Mouse (Mus musculus) liver, embryonic 12.5 days (tissue): ENCODE results near the gene Atp6v1g2. TPM values are rescaled to one million over a fixed set of nuclear protein-coding genes. Genes with fewer than 3 reads are reported as not detected.

Experiments used
- ATAC-seq: fragments of 200-750 bp; cut with Nextera tagmentation; 2 replicates; pipeline ENCODE4 v1.8.0; 2017; ENCODE audit warnings: moderate number of reproducible peaks, mild to moderate bottlenecking, moderate library complexity
- H3K27ac ChIP-seq: fragments of 300-500 bp; sonication (generic); 2 replicates; pipeline ENCODE4 v1.5.1; 2016; ENCODE audit warnings: mild to moderate bottlenecking
- H3K27me3 ChIP-seq: fragments of 300-500 bp; sonication (generic); replicated peaks from 2 replicates; pipeline ENCODE4 v1.6.1; 2016; ENCODE audit warnings: mild to moderate bottlenecking, moderate library complexity
- H3K36me3 ChIP-seq: fragments of 300-500 bp; sonication (generic); 2 replicates; pipeline ENCODE4 v1.6.1; 2016; ENCODE audit warnings: mild to moderate bottlenecking, moderate library complexity
- H3K4me1 ChIP-seq: fragments of 300-500 bp; sonication (generic); 2 replicates; pipeline ENCODE4 v1.6.1; 2016
- H3K4me2 ChIP-seq: fragments of 300-500 bp; sonication (generic); 2 replicates; pipeline ENCODE4 v1.6.1; 2016; ENCODE audit warnings: mild to moderate bottlenecking, moderate library complexity
- H3K4me3 ChIP-seq: fragments of 300-500 bp; sonication (generic); 2 replicates; pipeline ENCODE4 v1.5.1; 2016; ENCODE audit warnings: mild to moderate bottlenecking, moderate library complexity
- H3K9ac ChIP-seq: fragments of 300-500 bp; sonication (generic); 2 replicates; pipeline ENCODE4 v1.6.1; 2016; ENCODE audit warnings: mild to moderate bottlenecking, moderate library complexity
- H3K9me3 ChIP-seq: fragments of 300-500 bp; sonication (generic); replicated peaks from 2 replicates; pipeline ENCODE4 v1.6.1; 2016; ENCODE audit warnings: mild to moderate bottlenecking, moderate library complexity
- WGBS: fragments of 180-500 bp; shearing (Covaris S2); methylation state at CpG from one replicate; pipeline ENCODE4 v1.1.7; 2016; ENCODE audit not compliant: insufficient replicate concordance; 5-methylcytosine and 5-hydroxymethylcytosine counted together
- polyA plus RNA-seq: library from polyadenylated mRNA; unstranded; fragments of >200 nt; fragmentation: Nextera tagmentation; extraction: Ambion mirVana; gene quantifications from 2 replicates; pipeline ENCODE4 v1.2.1, GENCODE M21; 2016

Atp6v1g2 gene
- 1.3 and 1.8 TPM in 2 replicates for polyA plus RNA-seq

- peak within 1 kb of the TSS; percentile 90 for H3K27ac ChIP-seq
- peaks cover 56% of the 10 kb centered on the region for H3K4me1 ChIP-seq
- H3K9ac ChIP-seq, result peak within 1 kb of the TSS; percentile 90
- peak within 1 kb of the TSS; percentile 77 for H3K4me3 ChIP-seq
- no peaks in the 10 kb centered on the region for H3K9me3 ChIP-seq
- H3K4me2 ChIP-seq, result peak within 1 kb of the TSS; percentile 96
- H3K36me3 ChIP-seq, result peaks cover 45% of the 10 kb centered on the region
- no peaks in the 10 kb centered on the region for H3K27me3 ChIP-seq
- 71% methylated on average over 18 of the region's 18 CpGs for WGBS
- no peak for ATAC-seq
Measured at GRCm38 (mm10) chr17:35233114-35233980, at the start of gene Atp6v1g2. Atp6v1g2 (plus strand) TSS chr17:35233660.

GRCm38 (mm10) chr17:35185639-35186611 lies 47.5 kb upstream of the Atp6v1g2 start:
- peak overlapping the region; percentile 85 for H3K4me2 ChIP-seq
- peak overlapping the region; percentile 63 for H3K4me3 ChIP-seq
- H3K27me3 ChIP-seq, result no peaks in the 10 kb centered on the region
- peak overlapping the region; percentile 70 for H3K27ac ChIP-seq
- peak overlapping the region; percentile 55 for H3K9ac ChIP-seq
- ATAC-seq, result peak; percentile 54
- under 1% methylated on average over 18 of the region's 18 CpGs for WGBS
- no peaks in the 10 kb centered on the region for H3K36me3 ChIP-seq
- H3K4me1 ChIP-seq, result peaks cover 33% of the 10 kb centered on the region
- no peaks in the 10 kb centered on the region for H3K9me3 ChIP-seq

- Histone ChIP-seq H3K27me3 (no peaks in the 10 kb centered on the region), H3K4me1 (peaks cover 33% of the 10 kb centered on the region), H3K27ac (peak overlapping the region; percentile 70), H3K4me2 (peak overlapping the region; percentile 85), H3K4me3 (peak overlapping the region; percentile 63), H3K9me3 (no peaks in the 10 kb centered on the region), H3K9ac (no peak overlapping the region; the same call in 1 of the 2 replicates), H3K36me3 (no peaks in the 10 kb centered on the region)
- ATAC-seq, result no peak
- 0% methylated on average over 4 of the region's 4 CpGs for WGBS
Measured at GRCm38 (mm10) chr17:35186681-35187080, 46.8 kb upstream of the Atp6v1g2 start.

GRCm38 (mm10) chr17:35187345-35187744 lies 46.1 kb upstream of the Atp6v1g2 start:
- Histone ChIP-seq H3K4me2 (peak overlapping the region; percentile 85; the same call in 1 of the 2 replicates), H3K27me3 (no peaks in the 10 kb centered on the region), H3K36me3 (no peaks in the 10 kb centered on the region), H3K9me3 (no peaks in the 10 kb centered on the region), H3K4me3 (no peak overlapping the region; the same call in 1 of the 2 replicates), H3K27ac (peak overlapping the region; percentile 72; the same call in 1 of the 2 replicates), H3K4me1 (peaks cover 33% of the 10 kb centered on the region), H3K9ac (0 out of 2 replicates have a peak overlapping the region, but pooled peaks have one; percentile 15)
- ATAC-seq, result no peak
- WGBS, result 56% methylated on average over 4 of the region's 4 CpGs

GRCm38 (mm10) chr17:35187959-35188610 lies 45.4 kb upstream of the Atp6v1g2 start, which contains the start of gene Lst1:
Lst1 (minus strand) TSS chr17:35188439.
- Histone ChIP-seq H3K36me3 (no peaks in the 10 kb centered on the region), H3K27ac (peak within 1 kb of the TSS; percentile 72), H3K9me3 (no peaks in the 10 kb centered on the region), H3K4me3 (peak within 1 kb of the TSS; percentile 6; the same call in 1 of the 2 replicates), H3K4me2 (peak within 1 kb of the TSS; percentile 85), H3K9ac (peak within 1 kb of the TSS; percentile 15; the same call in 1 of the 2 replicates), H3K27me3 (no peaks in the 10 kb centered on the region), H3K4me1 (peaks cover 33% of the 10 kb centered on the region)
- no peak for ATAC-seq
- WGBS, result 41% methylated on average over 7 of the region's 7 CpGs

- Histone ChIP-seq H3K9me3 (no peaks in the 10 kb centered on the region), H3K27ac (peak overlapping the region; percentile 72), H3K9ac (no peak overlapping the region; the same call in 1 of the 2 replicates), H3K27me3 (peaks cover 9% of the 10 kb centered on the region), H3K4me3 (no peak overlapping the region), H3K4me1 (peaks cover 39% of the 10 kb centered on the region), H3K36me3 (no peaks in the 10 kb centered on the region), H3K4me2 (peak overlapping the region; percentile 40)
- ATAC-seq, result no peak
- WGBS, result 6% methylated on average over 1 of the region's 1 CpGs
Measured at GRCm38 (mm10) chr17:35189186-35189585, 44.3 kb upstream of the Atp6v1g2 start.

GRCm38 (mm10) chr17:35190096-35190495 lies 43.4 kb upstream of the Atp6v1g2 start:
- Histone ChIP-seq H3K36me3 (no peaks in the 10 kb centered on the region), H3K9me3 (no peaks in the 10 kb centered on the region), H3K4me3 (no peak overlapping the region), H3K27ac (peak overlapping the region; percentile 72), H3K27me3 (peaks cover 18% of the 10 kb centered on the region), H3K4me2 (peak overlapping the region; percentile 40; the same call in 1 of the 2 replicates), H3K9ac (no peak overlapping the region), H3K4me1 (peaks cover 48% of the 10 kb centered on the region)
- 18% methylated on average over 4 of the region's 4 CpGs for WGBS
- no peak for ATAC-seq

- Histone ChIP-seq H3K27me3 (peaks cover 35% of the 10 kb centered on the region), H3K9me3 (no peaks in the 10 kb centered on the region), H3K4me3 (no peak overlapping the region), H3K36me3 (no peaks in the 10 kb centered on the region), H3K9ac (no peak overlapping the region), H3K27ac (no peak overlapping the region), H3K4me1 (peaks cover 50% of the 10 kb centered on the region), H3K4me2 (no peak overlapping the region)
- 49% methylated on average over 2 of the region's 2 CpGs for WGBS
- ATAC-seq, result no peak
Measured at GRCm38 (mm10) chr17:35191723-35192122, 41.7 kb upstream of the Atp6v1g2 start.

GRCm38 (mm10) chr17:35192924-35193323 lies 40.5 kb upstream of the Atp6v1g2 start:
- Histone ChIP-seq H3K36me3 (no peaks in the 10 kb centered on the region), H3K4me1 (peaks cover 52% of the 10 kb centered on the region), H3K4me3 (no peak overlapping the region), H3K9me3 (no peaks in the 10 kb centered on the region), H3K27me3 (peaks cover 43% of the 10 kb centered on the region), H3K4me2 (no peak overlapping the region), H3K9ac (no peak overlapping the region), H3K27ac (no peak overlapping the region)
- no peak for ATAC-seq
- WGBS, result 55% methylated on average over 5 of the region's 5 CpGs

- peak within 1 kb of the TSS; percentile 54 for H3K4me3 ChIP-seq
- peaks cover 47% of the 10 kb centered on the region for H3K27me3 ChIP-seq
- WGBS, result 46% methylated on average over 26 of the region's 28 CpGs
- H3K9me3 ChIP-seq, result no peaks in the 10 kb centered on the region
- peak within 1 kb of the TSS; percentile 80 for H3K4me2 ChIP-seq
- peaks cover 45% of the 10 kb centered on the region for H3K4me1 ChIP-seq
- no peak within 1 kb of the TSS for H3K27ac ChIP-seq
- 0 out of 2 replicates have a peak within 1 kb of the TSS, but pooled peaks have one; percentile 52 for H3K9ac ChIP-seq
- H3K36me3 ChIP-seq, result no peaks in the 10 kb centered on the region
- ATAC-seq, result no peak
Measured at GRCm38 (mm10) chr17:35193881-35194843, 39.3 kb upstream of the Atp6v1g2 start, which contains the start of gene Ltb. Ltb (plus strand) TSS chr17:35194439.
